Mouse (Mus musculus) frontal cortex, postnatal 14 days (tissue): Measurements from ENCODE around the gene Rgs10.

Source experiments
- DNase-seq, 2 experiments: peaks; one replicate each; pipeline ENCODE4 v3.0.0; 2022; ENCODE audit warnings: low spot score in 2 of 2

Gene Rgs10

DNA sequence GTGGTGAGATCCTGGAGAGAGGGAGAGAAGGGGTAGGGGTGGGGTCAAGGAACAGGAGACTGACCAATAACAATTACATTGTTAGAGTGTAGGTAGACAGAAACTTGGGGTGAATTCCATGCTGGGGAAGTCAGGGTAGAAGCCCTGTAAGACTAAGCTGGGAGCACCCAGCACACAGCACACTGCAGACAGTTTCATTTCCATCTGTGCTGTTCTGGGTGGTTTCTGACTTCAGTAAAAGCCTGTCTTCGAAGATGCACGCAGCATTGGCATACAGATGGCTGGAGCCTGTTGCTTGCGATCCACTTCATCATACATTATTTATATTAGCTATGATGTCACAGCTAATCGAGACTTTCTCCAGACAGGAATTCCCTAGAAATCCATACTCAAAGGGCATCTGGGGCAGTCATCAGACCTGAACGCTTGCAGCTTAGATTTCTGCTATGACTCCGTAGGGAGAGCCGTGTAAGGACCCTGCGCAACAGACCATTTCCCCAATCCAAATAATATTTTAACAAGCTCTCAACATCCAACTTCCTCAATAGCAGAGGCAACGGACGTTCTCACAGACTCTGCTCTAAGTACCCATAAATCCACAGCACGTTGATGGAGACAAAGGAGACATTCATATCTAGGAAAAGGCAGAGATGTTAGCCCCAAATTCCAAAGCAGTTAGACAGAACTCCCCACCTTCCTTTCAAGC, 7.7 kb downstream of the Rgs10 start:
- DNase-seq = no peak

DNA sequence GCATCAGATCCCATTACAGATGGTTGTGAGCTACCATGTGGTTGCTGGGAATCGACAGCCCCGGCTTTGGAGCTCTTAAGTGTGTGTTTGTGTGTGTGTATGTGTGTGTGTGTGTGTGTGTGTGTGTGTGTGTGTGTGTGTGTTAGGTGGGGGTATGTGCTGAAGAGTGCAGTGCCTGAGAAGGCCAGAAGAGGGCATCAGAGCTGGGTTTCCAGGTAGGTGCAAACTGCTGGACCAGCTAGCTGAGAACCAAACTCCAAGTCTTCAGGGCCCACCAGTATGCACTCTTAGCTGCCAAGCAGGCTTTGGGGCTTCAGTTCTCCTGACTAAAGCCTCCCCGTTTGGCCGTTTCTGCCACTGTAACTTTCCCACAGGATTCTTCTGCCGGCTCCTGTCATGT, 10.3 kb downstream of the Rgs10 start:
- no peak for DNase-seq

DNA sequence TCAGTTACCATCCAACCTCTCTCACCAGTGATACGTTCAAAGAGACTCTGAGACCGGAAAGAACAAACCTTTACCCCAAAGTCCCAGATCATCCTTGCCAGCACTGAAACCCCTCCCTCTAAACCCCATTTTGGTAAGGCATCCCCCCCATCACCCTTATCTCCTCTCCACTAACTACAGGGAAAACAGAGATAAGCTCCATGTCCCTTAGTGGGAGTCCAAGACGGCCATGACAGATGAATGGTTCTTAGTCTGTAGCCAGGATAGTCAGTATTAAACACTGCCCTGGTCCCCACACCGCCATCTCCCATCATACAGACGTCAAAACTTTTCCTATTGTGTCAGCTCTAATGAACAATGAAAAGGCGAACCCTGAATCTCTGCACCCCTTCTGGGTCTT, 14.6 kb downstream of the Rgs10 start:
- no peak for DNase-seq

DNA sequence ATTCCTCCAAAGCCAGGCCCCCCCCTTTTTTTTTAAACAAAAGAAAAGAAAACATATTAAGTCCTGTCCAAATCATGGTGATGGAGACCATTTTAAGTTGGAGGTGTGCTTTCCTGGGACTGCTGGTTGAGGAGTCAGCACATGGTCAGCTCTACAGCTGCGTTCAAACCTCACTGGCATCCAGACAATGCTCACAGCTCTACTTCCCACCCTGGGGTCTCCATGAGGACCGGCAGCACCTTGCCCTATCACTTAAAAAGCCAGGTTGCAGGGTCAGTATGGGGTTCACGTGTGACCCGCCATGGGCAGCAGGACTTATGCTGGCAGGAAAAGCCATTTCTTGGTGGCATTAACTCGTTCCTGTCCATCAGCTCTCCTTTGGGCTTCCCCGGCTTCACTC, 15.0 kb downstream of the Rgs10 start:
- no peak for DNase-seq

DNA sequence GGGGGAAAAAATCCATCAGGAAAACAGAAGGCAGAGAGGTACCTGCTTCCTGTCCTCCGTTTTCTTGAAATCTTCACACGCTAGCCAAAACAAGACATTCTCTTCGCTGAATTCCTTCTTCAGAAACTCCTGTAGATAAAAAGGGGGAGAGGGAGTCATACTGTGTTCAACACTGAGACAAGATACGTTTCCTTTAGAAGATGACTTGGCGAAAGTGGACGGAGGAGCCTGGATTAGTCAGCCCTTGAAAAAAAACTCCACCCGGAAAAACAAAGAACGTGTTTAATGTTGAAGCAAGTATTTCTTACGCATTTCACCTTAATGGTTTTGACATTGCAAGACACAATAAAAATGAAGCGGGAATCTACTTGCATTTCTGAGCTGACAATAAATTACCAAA, 15.4 kb downstream of the Rgs10 start:
- no peak for DNase-seq

DNA sequence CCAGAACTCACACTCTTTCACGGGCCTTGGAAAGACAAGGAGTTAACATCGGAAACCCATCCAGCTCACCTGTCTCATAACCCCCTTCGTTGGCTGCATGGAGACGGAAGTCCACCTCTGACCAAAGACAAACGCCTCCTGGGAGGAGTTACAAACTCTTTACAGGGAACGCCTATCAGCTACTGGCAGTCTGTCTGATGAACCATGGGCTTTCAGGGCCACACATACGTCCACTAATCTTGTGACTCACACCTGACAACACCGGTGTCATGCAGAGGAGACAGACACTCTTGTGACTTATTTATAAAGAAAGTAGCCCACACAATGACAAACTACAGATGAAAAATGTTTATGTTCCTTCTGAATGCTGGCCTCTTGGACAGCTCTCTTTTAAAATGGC, 16.0 kb downstream of the Rgs10 start:
- DNase-seq = no peak

DNA sequence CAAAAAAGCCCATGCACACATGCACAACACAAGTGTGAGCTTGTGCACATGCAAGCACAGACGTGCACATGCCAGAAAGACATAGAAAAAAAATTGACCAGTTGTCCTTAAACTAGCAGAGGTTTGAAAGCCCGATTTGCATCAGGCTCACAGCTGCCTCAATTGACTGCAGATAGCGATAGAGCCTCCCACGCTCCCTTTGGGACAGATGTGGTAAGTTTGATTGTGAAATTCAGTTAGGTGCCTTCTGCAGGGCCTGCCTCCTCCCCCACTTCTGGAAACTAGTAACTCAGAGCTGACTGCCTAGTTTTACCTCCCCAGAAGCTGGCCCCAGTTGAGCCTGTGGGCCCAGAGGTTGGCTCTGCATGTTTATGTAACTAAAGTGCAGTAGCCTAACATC, 19.9 kb downstream of the Rgs10 start:
- DNase-seq = no peak

DNA sequence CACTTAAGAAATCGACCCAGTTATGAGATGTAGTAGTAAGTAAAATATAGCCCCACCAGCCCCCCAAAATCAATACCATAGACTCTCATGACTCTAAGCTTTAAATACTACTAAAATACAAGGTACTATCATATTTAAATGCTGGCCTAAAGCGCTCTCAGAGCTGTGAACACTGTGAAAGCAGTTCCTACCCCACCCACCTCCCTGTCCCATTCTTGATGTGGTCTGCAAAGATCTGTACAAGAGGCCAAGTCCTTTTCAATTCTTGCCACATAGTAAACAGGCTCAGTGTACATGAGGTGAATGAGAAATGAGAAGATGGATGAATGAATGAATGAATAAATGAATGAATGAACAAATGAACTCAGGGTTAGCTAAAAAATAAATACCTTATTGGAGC, 21.5 kb downstream of the Rgs10 start:
- no peak for DNase-seq

DNA sequence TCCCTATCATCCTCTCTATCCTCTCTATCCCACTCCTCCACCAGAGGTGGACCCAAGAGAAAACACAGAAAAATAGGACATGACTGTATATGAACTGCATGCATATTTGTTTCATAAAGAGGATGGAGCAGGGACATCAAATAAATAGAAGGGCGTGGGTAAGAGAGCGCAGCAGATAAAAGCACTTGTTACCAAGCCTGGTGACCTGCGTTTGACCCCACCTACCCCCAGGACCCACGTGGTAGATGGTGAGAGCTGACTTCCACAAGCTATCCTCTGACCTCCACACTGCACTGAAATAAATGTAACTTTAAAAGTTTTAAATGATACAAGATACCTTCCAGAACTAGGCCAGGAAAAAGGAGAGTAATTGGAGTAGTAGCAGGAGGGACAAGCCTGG, 24.8 kb downstream of the Rgs10 start:
- DNase-seq = no peak

DNA sequence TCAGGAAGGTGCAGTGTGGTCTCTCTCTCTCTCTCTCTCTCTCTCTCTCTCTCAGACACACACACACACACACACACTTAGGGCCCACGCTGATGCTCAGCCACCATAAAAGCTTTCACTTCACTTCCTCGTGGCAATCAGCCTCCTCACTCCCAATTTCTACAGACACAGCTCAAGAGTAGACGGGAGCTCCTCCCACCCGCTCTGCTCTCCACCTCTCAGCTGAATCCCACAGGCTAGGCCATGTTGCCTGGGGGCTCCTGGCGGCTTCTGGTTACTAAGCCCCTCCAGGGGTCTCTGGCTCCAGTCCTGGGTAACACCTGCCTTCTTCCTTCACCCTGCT, 25.6 kb downstream of the Rgs10 start:
- no peak for DNase-seq

DNA sequence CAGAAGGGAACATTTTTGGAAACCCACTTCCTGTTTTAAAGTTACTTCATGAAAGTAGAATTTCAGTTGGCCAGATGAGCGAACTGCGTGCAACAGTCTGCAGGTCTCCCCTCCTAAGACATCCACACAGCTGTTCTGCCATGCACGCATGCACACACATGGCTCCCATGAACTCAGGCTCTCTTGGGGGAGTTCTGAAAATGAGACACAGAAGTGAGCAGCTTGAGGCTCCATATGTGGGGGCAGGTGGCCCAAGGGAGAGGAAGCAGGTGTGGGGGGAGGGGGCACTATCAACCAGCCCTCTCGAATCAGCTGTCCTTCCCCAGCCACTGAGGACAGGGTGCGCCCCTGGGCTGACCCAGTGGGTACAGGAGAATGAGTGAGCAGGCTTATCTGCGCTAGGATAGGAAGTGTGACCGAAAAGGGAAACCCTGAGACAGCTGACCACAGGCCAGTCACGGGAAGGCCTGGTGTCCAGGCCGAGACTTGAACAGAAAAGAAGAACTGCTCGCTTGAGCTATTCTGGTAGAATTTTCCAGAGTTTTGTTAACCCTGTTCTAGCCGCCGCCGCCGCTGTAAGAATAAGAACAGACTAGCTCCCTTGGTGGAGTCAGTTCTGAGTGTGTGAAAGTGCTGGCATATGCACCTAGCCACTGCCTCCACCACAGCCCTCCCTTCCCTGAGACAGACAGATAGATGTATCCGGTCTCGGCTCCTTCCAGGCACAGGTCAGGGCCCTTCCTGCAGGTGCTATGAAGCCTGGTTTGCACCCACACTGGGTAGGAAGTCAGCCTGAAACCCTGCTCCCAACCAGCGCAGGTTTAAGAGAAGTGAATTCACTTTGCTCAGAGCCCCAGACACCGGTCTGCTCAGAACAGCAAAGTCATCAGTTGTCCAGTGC, 26.2 kb downstream of the Rgs10 start:
- DNase-seq = peak in 1 of 2 experiments; percentile 49

DNA sequence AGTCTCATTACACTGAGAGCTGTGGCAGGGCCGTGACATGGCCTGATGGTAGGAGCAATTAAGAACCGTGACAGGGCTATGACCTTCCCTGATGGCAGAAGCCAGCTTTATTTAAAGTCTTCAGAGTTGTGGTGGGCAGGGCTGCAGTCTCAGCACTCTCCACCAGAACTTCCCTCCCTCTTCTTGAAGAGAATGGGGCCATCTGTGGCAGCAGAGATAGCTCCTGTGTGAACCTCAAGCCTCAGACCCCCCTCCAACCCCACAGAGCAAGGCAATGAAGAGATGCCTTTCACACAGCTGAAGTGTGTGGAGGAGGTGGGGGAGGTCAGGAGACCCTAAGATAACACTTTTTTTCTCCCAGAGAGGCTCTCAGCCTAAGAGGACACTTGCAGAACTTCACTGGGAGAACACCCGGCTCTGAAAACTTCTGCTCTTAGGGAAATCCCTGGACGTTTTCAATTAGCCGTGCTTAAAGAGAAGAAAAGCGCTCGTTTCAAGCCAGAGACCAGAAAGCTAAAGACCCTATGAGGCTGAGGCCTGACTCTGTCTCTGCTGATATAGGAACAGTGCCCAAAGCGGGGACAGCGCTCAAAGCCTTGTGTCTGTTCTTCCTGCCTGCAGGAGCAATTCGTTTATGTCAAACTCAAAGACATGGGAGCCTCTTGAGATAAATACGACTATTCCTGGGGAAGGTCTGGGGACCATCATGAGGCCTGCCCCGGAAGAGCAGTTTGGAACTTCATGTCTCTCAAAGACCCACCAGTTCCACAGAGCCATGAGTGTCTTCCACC, 27.1 kb downstream of the Rgs10 start:
- DNase-seq = no peak

DNA sequence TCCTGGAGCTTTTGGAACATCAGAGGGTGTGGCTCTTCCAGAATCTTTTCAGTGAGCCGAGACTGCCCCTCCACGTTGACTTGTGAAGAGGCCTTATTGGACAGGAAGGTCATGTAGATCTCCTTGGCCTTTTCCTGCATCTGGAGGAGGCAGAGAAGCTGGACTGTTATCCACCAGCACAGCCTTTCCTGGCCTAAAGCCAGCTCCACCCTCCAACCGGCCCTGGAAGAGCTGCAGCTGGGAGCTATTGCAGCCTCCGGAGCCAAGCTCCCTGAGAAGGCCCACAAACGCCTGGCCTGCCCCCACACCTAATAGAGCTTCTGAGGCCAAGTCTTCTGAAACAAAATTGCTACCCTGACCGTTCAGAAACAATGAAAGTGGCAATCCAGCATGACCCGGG, 29.6 kb downstream of the Rgs10 start:
- DNase-seq = peak in 1 of 2 experiments; percentile 41

DNA sequence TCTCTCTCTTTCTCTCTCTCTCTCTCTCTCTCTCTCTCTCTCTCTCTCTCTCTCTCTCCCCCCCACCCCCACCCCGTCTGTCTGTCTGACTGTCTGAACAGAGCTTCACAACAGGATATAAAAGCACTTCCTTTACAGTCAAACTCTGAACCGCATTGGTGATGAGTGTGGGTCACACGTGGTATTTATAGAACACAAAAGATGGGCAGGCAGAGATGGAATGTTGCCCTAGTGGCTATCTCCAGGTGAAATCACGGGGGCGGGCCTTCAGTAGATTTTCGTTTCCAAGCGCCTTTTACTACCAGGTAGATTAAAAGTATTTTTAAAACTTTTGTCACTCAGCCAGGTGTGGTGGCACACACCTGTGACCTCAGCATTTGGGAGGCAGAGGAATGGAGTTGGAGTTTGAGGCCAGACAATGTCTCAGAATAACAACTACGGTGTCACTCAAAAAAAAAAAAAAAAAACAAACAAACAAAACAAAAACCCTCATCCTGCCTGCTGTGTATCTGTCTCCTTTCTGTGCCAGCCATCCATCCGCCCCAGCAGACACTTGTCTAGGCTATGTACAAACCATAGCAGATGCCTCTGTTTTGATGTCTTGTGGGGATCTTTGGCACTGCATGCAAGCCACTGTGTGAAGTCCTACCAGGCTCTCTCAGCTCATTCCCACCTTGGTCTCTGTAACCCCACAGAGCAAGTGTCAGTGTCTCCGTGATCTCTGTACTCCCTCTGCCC, 34.7 kb downstream of the Rgs10 start:
- no peak for DNase-seq

DNA sequence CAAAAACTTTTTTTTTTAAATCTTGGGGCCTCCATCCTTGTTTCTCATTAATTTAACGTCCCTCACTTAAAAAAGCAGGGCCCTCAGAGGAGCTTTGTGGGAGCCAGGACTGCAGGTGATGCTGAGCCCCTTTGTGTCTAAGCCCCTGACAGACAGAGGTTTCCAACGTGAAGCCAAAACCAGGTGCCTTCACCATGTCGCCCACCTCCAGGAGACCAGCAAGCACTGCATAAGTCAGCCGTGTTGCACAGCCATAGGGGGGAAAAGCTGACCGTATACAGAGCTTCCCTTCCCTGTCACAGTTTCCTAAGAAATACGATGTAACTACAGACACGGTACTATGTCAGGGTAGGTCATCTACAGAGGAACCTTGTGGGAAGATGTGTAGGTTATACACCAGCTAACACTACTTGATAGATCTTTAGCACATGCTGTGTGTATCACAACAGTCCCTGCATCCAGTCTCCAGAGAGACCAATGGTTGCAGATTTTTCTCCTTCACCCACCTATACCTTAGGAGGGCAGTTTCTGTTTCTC, 35.3 kb downstream of the Rgs10 start:
- DNase-seq = no peak

DNA sequence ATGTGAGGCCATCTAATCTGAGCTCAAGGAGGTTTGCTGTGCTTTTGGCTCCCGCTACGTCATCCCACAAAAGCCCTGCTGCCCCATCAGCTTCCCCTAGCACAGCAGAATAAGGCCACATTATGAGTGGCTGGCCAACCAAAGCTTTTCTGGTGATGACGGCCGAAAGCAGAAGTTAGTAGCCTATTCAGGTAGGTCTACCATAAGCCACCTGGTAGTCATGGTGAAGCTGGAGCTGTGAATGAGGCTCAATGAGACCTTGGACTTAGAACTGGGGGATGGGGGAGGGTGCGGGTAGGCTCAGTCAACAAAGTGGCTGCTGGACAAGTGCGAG, 36.1 kb downstream of the Rgs10 start:
- DNase-seq = no peak

DNA sequence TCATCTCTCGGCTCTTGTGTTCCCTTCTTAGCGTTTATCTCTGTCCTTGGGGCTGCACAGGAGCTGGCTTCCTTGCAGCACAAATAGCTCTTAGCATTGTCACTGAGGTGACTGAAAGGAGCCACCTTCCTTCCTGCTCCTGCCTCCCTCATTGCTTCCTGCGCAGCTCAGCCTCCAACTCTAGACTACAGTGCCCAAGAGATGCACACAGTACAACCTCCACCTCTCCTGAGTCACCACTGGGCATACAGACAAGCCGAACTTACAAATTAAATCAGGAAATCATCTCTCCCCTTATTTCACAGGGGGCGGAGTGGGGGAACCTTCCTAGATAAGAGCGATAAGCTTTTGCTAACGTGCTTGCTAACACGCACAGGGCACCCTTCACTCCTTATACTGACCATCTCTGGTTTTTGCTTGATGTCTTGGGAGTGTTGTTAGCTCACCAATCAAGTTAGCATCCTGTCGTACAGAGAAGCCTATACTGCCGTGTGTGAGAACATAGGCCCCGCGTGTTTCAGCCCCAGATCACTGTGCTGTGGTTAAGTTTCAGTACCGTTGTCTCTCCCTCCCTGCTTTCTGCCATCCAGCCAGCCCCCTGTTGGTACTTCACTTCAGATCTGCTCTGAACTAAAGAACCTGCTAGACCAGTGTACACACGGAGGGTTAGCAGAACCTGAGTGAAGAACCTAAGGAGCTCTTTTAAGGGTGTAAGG, 36.6 kb downstream of the Rgs10 start:
- no peak for DNase-seq

DNA sequence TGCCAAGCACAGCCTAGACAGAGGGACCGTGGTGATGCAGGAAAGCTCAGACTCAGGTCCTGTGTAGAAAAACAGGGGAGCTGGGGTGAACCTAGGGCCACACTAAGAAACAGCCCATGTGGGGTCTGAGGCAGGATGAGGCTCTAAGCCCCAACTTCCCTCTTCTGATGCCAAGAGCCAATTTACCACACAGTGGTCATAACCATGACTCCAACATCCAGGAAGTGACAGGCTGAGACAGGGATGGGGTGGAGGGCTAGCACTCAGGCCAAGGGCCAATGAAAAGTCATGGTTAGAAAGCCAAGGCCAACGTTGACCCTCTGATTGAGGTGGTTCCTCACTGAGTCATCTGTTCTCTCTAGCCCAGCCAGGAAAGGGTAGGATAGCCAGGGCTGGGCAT, 37.6 kb downstream of the Rgs10 start:
- DNase-seq = no peak

DNA sequence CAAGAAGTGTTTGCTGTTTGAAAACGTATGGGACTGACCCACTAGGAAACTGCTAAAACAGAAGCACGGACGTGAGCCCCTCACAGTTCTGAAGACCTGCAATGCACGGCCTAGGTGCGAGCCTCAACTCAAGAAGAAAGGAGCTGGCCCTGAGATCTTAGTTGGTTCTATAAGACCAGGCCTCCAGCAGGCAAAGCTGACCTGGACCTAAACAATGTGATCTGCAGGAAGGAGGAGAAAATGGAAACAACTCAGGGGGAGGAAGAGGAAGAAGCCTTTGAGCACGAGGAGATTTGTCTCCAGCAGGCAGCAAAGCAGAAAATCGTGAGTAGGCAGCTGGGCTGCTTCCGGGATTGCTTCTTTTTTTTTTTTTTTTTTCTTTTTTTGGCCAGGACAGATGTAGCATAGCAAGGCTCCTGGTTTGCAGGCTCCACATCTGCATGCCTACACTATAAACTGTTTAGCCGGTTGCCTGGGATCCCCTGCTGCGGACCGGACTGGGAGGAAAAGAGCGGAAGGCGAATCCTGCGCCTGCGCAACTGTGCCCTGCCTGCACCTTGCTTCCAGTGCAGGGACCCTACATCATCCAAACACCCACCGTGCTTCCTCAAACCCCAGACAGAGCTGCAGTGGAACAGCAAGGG, 39.3 kb downstream of the Rgs10 start:
- peak in 1 of 2 experiments; percentile 15 for DNase-seq

DNA sequence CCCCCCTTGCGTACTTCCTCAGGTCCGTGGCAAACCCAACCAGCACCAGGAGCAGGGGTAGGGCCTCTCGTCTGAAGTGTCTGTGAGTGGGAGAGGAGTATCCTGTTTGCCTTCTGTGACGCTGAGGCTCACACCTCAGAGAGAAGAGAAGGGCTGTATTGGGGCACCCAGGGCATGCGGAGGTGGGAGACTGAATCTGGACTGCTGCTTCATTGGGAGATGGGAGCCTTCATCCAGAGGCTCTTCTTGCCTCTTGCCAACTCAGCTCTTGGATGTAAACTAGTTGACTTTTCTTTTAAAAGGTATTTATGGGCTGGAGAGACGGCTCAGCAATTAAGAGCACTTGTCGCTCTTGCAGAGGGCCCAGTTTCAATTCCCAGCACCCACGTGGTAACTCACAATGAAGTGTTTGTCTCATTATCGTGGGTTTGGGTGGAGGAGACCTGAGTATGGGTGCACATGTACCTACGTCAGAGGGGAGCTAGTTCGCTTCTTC, 42.3 kb downstream of the Rgs10 start:
- no peak for DNase-seq
